Mouse (Mus musculus): ENCODE measurements around the gene Gpr141.
A peak's percentile ranks its signal among the peaks of the same experiment; 100 is the strongest.

The Gpr141 gene

DNA sequence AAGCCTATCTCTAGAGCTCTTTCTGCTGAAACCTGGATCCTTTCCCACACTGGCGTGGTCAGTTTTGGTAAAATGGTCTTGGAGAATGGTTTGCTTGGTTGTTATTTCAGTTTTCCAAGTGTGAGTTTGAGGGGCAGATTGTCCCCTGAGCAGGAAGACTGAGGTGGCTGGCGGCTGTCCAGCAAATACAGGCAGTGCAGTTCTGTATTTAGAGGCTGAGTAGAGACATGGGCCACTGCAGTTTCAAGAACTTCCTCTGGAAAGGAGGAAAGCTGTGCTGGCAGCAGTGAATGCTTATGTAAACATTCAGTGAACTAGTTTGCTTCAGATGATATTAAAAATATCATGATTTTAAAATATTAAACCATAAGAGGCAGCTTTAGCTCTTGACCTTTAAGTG is 93.2 kb downstream of the Gpr141 start:
- no peak for DNase-seq (ENCODE audit: low read depth, low spot score)

DNA sequence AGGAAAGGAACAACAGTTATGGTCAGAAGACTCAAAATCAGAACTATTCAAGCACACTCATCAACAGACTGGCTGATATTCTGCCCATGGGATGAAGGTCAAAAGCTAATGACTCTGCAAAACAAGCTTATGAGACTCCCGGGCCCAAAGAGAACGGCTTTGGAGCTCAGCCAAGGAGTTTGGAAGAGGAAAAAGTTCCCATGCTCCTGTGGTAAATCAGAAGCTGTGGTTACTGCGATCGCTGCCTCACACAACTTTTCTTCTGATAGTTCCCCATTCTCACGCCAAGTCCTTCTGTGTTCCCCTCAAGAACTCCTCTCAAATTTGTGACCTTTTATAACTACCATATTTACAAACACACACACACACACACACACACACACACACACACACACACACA is 105.1 kb downstream of the Gpr141 start:
- DNase-seq (ENCODE audit: low read depth, low spot score): no peak

DNA sequence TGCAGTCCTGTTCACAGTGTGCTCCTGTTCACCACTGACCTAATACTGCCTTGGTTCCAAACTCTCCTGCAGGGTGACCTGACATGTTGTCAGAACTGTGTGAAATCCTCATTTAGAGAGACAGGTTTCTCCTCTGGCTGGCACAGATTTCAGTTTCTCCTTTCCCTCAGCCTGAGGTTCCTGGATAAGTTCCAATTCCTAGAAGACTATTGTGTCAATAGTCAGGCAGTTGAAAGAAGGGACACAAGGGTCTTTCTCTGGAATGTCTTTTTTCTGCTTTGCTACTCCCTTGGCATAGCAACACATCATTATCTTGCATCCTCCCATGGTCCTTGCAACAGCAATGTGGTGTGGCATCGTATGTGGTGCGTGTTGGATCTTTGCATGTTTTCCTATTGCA is 106.9 kb downstream of the Gpr141 start:
- no peak for DNase-seq (ENCODE audit: low read depth, low spot score)

DNA sequence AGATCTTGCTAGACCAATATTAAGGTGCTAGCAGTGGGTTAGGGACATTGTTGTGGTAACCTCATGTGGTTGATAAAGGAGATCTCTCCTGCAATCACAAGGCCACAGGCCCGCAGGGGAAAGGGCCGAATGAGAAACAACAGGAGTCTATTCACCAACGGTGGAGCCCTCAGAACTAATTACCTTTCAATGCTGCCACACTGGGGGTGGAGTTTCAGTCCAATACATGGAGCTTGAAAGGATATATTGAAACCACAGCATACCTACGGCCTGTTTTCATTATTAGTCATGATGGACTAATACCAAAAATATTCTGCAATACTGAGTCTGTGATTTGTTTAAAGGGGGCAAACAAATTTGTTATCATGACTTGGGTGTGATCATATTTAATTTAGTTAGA is 120.3 kb downstream of the Gpr141 start:
- DNase-seq (ENCODE audit: low read depth, low spot score): peak; percentile 80

DNA sequence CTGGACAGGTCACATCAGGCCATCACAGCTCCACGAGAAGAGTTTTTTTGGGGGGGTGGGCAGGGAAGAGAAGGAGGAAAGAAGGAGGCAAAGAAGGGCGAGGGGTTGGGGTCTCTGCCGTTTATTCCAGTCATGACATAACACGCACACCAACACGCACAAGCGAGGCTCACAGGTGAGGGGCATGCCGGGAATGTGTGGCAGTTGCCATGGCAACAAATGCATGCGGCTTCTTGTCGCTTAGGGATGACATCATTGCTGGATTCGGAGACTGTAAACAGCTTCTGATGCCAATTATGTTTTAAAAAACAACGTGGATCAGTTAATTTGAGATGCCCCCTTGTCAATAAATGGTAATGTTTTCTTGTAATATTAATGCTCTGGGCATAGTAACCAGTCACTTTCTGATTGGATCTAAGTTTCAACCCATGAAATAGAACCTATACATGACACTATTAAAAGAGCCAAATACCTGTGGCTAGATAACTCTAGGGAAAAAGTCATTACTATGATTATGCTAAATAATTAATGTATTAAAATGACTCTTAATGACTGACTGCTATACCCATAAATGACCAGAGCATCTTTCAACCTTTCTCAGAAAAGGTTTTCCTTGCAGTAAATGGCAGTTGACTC is 122.5 kb downstream of the Gpr141 start:
- DNase-seq (ENCODE audit: low read depth, low spot score): no peak

DNA sequence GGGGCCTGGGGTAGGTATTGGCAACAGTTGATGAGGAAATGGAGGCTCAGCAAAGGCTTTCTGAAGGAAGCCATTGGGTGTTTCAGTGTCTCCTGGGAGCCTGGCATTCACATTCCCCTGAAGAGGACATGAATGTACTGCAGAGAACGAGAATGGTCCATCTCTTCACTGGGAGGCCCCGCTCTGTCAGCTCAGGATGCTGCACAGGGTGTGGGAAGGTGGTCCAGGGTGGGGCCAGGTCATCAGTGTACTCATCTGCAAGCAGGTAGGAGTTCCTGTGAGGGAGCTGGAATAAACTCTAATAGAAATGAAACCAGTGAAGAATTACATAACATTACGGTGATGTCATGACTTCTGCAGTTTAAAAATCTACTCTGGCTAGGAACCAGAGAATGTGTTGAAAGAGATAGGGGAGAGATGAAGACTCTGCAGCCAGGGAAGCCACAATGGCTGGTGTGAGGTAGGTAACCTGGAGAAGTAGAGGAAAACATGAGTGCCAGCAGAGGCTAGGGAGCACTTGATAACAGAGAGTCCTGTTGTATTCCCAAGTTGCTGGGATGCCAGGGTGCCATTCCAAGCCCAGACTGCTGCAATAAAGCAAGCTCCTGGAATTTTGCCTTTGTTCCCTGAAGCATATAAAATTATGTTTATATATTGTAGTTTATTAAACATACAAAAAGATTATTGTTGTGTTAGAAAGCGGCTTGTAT is 123.2 kb downstream of the Gpr141 start:
- DNase-seq (ENCODE audit: low read depth, low spot score): peak; percentile 64

All from 3T3-L1 (cell line).